Mouse (Mus musculus): ENCODE data around the gene Man2a1.

Gene Man2a1

DNA sequence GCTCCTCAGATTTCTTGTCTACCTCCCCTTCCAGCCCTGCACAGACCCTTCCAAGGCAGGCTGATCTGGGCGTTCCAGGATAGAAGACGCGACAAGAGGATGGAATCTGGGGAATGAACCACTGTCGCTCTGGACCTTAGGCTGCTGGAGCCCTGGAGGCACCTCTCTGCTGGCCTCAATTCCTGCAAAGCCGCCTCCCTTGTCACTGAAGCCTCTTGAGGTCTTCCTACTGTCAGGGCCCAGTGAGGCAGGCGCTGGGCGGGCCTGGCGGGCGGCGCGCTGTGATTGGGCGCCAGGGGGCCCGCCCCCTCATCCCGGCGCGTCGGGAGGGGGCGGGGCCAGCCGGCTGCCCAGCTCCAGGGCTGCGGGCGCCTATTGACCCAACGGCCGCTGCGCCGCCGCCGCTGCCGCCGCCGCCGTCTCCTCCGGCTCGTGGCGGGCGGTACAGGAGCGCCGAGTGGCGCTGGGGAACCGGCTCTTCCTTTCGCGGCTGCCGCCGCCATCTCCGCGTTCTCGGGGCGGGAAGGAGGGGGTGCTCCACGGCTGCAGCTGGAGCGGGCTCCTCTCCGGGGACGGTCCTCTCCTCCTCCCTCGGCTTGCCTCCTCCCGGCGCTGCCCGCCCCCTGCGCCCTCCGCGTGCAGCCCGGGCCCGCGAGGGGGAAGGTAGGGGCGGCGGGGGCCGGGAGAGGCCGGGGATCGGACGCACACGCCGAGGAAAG is at the start of gene Man2a1:
TSS of gene Man2a1 (plus strand) at position 365 of the 719 bp plus-strand sequence.
- DNase-seq (ENCODE audit: low spot score) = peak; percentile 89

GRCm38 (mm10) chr17:64553358-64553757 is 47.2 kb upstream of the Man2a1 start:
- peak; percentile 65 for DNase-seq (ENCODE audit: low spot score)

DNA sequence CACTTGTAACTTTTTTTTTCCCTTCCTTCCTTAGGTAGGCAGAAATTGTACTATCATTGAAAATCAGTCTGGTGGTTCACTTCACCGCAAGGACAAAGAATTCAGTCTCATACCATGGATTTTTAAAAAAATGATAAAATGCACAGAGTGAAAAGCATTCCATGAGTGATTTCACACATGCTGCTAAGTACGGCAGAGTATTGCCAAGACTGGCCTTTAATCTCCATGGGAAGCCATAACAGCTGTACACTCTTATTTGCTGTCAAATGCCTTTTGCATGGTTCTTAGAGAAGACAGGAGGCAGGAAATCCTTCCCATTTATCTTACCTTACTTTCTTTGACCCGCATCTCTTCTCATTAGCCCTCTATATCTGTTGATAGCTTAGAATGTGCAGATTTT is 45.6 kb upstream of the Man2a1 start:
- no peak for DNase-seq (ENCODE audit: low spot score)

GRCm38 (mm10) chr17:64556661-64557445 is 43.7 kb upstream of the Man2a1 start:
- DNase-seq (ENCODE audit: low spot score) = no peak

DNA sequence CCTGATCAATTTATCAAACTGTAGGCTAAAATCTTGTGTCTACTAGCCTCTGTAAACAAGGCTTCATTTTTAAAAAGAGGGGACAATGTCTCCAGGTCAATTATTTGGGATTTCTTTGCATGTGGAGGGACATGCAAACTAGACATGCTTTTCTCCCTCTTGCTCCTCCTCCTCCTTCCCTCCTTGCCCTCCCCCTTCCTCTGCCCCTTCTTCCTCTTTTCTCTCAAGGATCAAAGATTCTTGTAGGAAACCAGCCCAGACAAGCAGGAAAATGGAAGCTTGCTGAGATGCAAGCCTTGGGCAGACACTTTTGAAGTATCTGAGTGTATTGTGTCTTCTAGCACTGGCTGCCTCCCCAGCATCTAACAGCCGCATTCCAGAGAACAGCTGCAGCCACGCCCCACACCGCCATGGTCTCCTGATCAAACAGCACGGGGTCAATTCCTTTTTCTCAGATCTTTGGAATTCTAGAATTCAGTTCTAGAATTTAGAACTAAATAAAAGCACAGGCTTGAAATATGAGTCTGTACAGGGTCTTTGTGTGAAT is 41.5 kb upstream of the Man2a1 start:
- peak; percentile 27 for DNase-seq (ENCODE audit: low spot score)

DNA sequence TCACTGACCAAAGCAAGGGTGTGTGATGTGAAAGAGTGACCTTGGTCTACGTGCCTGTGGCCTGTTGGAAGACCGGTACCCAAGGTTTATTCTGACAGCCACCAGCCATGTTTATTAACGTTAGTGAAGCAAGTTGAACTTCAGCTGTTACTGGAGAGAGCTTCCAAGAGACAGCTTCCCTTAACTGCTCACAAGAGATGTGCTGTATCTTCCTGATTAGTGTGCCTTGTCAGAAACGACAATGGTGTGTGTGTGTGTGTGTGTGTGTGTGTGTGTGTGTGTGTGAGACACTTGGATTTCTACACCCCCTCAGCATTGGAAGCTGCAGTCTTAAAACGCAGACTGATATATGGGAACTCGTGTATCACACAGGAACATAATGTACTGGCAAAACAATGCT is 34.1 kb upstream of the Man2a1 start:
- no peak for DNase-seq (ENCODE audit: low spot score)

- DNase-seq (ENCODE audit: low spot score) = no peak
Measured at GRCm38 (mm10) chr17:64567546-64567945, 33.0 kb upstream of the Man2a1 start.

DNA sequence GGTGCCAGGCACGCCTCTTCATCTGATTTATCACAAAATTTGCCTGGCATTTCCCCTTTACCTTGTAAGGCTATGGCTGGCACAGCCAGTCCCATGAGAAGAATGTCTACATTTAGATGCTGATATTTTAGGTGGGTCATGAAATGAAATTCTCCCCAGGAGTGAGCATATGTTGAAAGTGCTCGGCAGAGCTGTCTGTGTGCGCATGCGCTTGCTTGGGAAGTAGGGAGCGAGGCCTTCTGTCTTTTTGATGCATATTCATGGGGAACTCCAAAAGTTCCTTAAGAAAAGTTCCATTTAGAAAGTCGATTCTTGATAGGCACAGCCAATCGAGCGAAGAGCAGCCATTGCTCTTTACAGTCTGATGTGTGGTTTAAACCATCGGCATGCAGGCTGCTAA is 26.6 kb upstream of the Man2a1 start:
- DNase-seq (ENCODE audit: low spot score) = no peak

DNA sequence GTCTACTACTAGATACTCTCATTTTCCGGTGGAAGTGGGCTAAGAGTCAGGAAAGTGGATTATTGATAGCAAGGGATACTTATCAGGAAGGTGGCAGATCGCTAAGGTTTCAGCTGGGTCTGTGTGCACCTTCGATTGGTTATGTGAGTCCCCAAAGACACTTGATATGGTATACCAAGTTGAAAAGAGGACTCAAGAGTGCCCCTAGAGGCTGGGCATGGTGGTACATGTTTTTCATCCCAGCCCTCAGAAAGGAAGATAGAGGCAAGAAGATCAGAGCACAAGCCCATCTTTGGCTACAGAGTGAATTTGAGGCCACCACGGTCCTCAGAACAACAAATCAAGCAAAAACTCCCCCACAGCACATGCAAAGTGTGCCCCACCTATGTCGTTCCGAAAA is 25.3 kb upstream of the Man2a1 start:
- DNase-seq (ENCODE audit: low spot score) = no peak

GRCm38 (mm10) chr17:64577485-64577884 is 23.1 kb upstream of the Man2a1 start:
- DNase-seq (ENCODE audit: low spot score) = no peak

DNA sequence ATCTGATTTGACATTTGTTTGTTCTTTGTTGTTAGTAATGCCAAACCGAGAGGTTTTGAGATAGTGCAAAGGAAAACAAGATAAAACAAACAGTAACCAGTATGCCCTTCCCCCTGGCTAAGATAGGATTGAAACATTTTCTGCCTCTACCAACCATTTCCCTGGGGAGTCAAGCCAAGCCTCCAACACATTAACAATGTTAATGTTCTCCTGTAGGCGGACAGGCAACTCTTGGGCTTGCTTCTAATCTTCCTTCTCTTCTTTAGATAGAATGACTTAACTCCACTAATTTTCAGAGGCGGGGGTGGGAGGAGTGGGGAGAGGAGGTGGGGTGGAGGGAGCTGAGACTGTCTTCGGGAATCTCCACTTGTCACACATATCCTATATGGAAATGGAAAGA is 22.2 kb upstream of the Man2a1 start:
- no peak for DNase-seq (ENCODE audit: low spot score)

DNA sequence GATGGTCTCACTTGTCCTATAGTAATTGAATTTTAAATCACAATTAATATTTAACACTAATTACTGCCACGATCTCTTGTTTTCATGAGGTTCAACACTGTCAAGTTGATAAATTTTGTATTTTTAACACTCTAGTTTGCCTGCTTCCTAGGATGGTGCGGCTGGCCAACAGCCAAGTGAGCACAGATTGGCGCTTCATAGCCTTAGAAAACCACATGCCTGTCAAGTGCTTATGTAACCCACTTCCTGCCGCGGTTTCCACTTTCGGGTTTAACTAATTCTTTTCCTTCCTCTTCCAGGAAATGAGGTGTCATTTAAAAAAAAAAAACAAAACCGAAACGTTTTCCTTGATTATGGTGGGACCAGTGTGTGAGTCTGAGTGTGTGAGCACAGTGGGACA is 20.8 kb upstream of the Man2a1 start:
- no peak for DNase-seq (ENCODE audit: low spot score)

DNA sequence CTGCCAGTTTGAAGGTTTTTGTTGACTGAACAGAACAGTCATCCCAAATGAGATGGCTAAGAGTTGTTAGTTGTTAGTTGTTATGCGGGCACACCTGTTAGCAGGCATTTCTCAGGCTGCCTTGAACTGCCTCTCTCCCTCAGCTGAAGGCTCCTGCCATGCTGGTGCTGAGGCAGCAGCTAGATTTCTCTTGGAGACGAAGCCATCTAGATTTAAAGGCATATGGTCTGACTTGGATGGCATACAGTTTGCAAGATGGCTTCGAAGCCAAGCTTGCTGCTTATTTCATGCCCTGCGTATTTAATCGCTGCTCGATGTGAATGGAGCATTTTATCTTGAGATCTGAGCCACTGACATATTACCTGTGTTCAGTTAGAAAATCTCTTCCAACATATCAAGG is 19.4 kb upstream of the Man2a1 start:
- no peak for DNase-seq (ENCODE audit: low spot score)

- DNase-seq (ENCODE audit: low spot score) = no peak
Measured at GRCm38 (mm10) chr17:64581962-64582361, 18.6 kb upstream of the Man2a1 start.

DNA sequence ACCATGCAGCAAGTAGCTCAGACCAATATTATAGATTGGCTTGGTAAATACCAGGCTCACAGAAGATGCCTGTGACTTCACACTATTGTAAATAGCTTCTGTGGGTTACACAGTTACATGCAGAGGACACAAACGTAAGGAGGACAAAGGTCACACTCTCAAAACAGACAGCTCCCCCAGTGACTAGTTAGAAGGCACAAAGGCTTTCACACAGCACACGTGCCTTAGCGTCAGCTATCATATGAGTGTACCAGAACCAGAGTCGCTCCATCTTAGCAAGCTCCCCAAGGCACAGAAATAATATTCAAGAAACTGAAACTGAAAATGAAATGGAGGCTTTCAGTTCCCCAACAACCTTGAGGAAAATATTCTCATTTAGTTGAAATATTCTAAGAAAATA is 10.1 kb upstream of the Man2a1 start:
- DNase-seq (ENCODE audit: low spot score) = no peak

DNA sequence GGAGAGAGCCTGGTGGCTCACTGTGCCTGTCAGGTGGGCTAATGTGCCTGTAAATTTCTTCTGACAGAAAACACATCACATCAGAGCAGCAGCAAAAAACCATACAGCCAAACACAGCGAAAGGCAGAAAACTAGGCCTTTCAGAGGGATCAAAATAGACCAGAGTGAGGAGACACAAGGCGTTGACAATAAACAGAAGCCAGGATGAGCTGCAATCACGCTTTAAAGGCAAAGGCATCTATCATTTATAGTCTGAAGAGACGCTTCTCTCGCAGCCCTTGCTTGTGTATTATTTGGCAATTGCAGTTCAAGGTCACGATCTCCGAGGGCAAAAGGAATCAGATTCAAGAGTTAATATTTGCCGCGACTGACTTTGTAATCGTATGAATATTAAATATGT is 9.2 kb upstream of the Man2a1 start:
- DNase-seq (ENCODE audit: low spot score) = no peak

GRCm38 (mm10) chr17:64592355-64592754 is 8.2 kb upstream of the Man2a1 start:
- no peak for DNase-seq (ENCODE audit: low spot score)

- no peak for DNase-seq (ENCODE audit: low spot score)
Measured at GRCm38 (mm10) chr17:64592788-64593187, 7.7 kb upstream of the Man2a1 start.

DNA sequence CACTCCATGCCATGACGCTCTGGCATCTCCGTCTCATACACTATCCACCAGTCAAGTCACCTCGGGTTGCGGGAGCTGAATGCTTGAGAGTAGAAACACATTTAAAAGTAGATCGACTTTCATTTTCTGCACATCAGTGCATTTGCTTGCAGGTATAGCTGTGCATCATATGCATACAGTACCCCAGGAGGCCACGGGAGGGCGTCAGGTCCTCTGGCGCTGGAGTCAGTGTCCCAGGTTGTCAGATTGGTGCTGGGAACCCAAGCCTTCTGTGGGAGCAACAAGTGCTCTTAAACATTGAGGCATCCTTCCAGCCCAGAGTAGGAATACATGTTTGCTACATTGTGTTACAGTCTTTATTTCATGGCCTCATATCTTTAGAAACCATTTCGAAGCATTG is 2.8 kb upstream of the Man2a1 start:
- DNase-seq (ENCODE audit: low spot score) = no peak

- DNase-seq (ENCODE audit: low spot score) = peak; percentile 33
Measured at GRCm38 (mm10) chr17:64599916-64600315, 620 bp upstream of the Man2a1 start.

GRCm38 (mm10) chr17:64601091-64601750 is 685 bp downstream of the Man2a1 start:
- DNase-seq (ENCODE audit: low spot score) = peak; percentile 61

DNA sequence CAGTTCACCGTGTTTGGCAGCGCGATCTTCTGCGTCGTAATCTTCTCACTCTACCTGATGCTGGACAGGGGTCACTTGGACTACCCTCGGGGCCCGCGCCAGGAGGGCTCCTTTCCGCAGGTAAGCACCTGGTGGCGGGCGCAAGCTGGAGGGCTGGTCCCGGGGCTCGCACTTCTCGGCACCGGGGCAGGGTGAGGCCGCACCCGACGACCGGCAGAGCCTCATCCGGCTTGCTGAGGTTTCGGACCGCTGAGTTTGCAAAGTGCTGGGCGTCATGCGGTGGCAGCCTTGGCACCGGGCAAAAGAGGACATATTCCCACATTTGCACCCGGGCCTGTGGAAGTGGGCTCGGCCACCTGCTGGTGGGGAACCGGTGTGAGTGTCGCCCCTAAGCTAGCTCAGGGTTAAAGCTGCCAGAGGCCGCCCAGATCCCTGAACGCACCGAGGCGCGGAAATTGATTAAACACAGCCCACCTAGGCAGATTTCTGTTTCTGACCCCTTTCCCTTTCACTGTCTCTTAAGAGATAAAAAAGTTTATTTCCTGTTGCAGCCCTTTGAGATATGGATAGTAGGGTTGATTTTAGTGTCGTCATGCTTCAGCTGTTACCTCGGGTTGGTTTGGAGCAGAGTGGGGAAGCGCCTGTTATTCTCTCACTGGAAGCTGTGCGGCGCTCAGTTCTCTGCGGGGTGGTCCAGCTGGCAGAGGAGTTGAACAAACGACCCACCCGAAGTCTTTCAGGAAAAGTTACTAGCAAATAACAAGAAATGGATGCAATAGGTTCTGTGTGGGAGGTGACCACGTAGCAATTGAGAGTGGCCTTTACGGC is 1.4 kb downstream of the Man2a1 start:
- peak; percentile 58 for DNase-seq (ENCODE audit: low spot score)
